ENCODE assay signal across 10 mouse cellular contexts in genomic region chr1:87848237-87848996, GRCm38 (mm10). TPM values are rescaled to one million over a fixed set of nuclear protein-coding genes. Genes with fewer than 3 reads are reported as not detected.
DNase-seq lines count a peak whose midpoint lies in the region; ATAC-seq and TF ChIP-seq lines count a peak whose summit lies in the region.
"Had no signal": no experiment of that assay in that cellular context is flagged by ENCODE, and none has a peak within 500 bp of the region (broad histone marks: within the 10 kb centered on the region; RNA-seq: fewer than 3 reads in every experiment).

No protein-coding gene starts in this region.

- peaks cover 4% of the 10 kb centered on the region; the same call in 1 of the 2 replicates for H3K4me1 ChIP-seq in lung, embryonic 14.5 days (ENCODE audit: insufficient read depth)
- no peaks in the 10 kb centered on the region; the same call in 1 of the 2 replicates for H3K4me1 ChIP-seq in stomach, postnatal 0 days (replicated peaks; ENCODE audit: control insufficient read depth, insufficient read depth)

- no peak for ATAC-seq in lung, embryonic 14.5 days (ENCODE audit: insufficient read depth)
- ATAC-seq in stomach, postnatal 0 days (ENCODE audit: low FRiP score, low TSS enrichment) = no peak
- ATAC-seq: hindbrain, embryonic 16.5 days had no signal

- no peak overlapping the region for H3K9ac ChIP-seq in lung, embryonic 14.5 days
- no peak overlapping the region for H3K9ac ChIP-seq in stomach, postnatal 0 days (ENCODE audit: low read length)
- H3K9ac ChIP-seq: liver, embryonic 13.5 days; neural tube, embryonic 12.5 days had no signal

- no peak for TF ChIP-seq EP300 in stomach, postnatal 0 days (optimal IDR thresholded peaks at IDR 0.05)

- TF ChIP-seq CTCF in lung, embryonic 14.5 days (IDR thresholded peaks at IDR 0.05; ENCODE audit: low read depth) = no peak
- TF ChIP-seq CTCF in stomach, postnatal 0 days (IDR thresholded peaks at IDR 0.05; ENCODE audit: low read depth) = peak; percentile 31

- no peak overlapping the region for H3K4me3 ChIP-seq in lung, embryonic 14.5 days (ENCODE audit: low read depth, low read length)
- H3K4me3 ChIP-seq in stomach, postnatal 0 days (ENCODE audit: low read depth, low read length) = no peak overlapping the region
- H3K4me3 ChIP-seq: liver, embryonic 13.5 days; neural tube, embryonic 12.5 days had no signal

- no peaks in the 10 kb centered on the region for H3K36me3 ChIP-seq in lung, embryonic 14.5 days (ENCODE audit: insufficient read depth)
- no peaks in the 10 kb centered on the region for H3K36me3 ChIP-seq in stomach, postnatal 0 days (ENCODE audit: control insufficient read depth, insufficient read depth, low read length)
- H3K36me3 ChIP-seq: liver, embryonic 13.5 days; neural tube, embryonic 12.5 days had no signal

- no peaks in the 10 kb centered on the region for H3K27me3 ChIP-seq in lung, embryonic 14.5 days (ENCODE audit: insufficient read depth, low read length)
- H3K27me3 ChIP-seq in stomach, postnatal 0 days (ENCODE audit: control insufficient read depth, insufficient read depth, low read length) = no peaks in the 10 kb centered on the region
- H3K27me3 ChIP-seq: liver, embryonic 13.5 days; neural tube, embryonic 12.5 days had no signal

- no peak overlapping the region for H3K27ac ChIP-seq in lung, embryonic 14.5 days (ENCODE audit: low read depth)
- no peak overlapping the region; the same call in 1 of the 2 replicates for H3K27ac ChIP-seq in stomach, postnatal 0 days (replicated peaks)
- H3K27ac ChIP-seq: liver, embryonic 13.5 days; neural tube, embryonic 12.5 days had no signal

- peak; percentile 13 for DNase-seq in lung, embryonic 14.5 days
- no peak for DNase-seq in lung, postnatal 14 days
- DNase-seq in adrenal gland, adult 8-10 months = peak; percentile 28
- DNase-seq in frontal cortex, postnatal 10 days (ENCODE audit: low spot score in 2 of 2) = peak; percentile 35 to 46
- peak; percentile 29 for DNase-seq in stomach, postnatal 0 days (ENCODE audit: low spot score)
- no peak for DNase-seq in cerebellum, adult 11 months
- DNase-seq in ovary, postnatal 36 days (ENCODE audit: low spot score) = no peak
- DNase-seq: liver, embryonic 13.5 days had no signal

- no peak overlapping the region for H3K4me2 ChIP-seq in lung, embryonic 14.5 days
- H3K4me2 ChIP-seq in stomach, postnatal 0 days (replicated peaks; ENCODE audit: low read depth) = 0 out of 2 replicates have a peak overlapping the region, but pooled peaks have one; percentile 3
- H3K4me2 ChIP-seq: liver, embryonic 13.5 days; neural tube, embryonic 12.5 days had no signal

- 38% methylated on average over 11 of the region's 11 CpGs for WGBS in lung, embryonic 14.5 days
- WGBS in stomach, postnatal 0 days = 23% methylated on average over 11 of the region's 11 CpGs

- H3K9me3 ChIP-seq in lung, embryonic 14.5 days (ENCODE audit: low read depth, low read length) = no peaks in the 10 kb centered on the region
- no peaks in the 10 kb centered on the region for H3K9me3 ChIP-seq in stomach, postnatal 0 days (ENCODE audit: control insufficient read depth, low read length)
- H3K9me3 ChIP-seq: liver, embryonic 13.5 days; neural tube, embryonic 12.5 days had no signal

RNA-seq across cellular contexts. Expression of gene Dgkd, which starts 4.7 kb away (rescaled TPM):
- polyA plus RNA-seq in lung, embryonic 14.5 days (2014; fragmentation: Nextera tagmentation; extraction: Ambion mirVana) = 32.8 and 36.1 TPM in 2 replicates
- 10 to 100 TPM; 38.9 to 56.4 (median 54.5) TPM for total RNA-seq in adrenal gland, adult 8-10 months (2022)
- 8.7 and 9.5 TPM in 2 replicates for polyA plus RNA-seq in stomach, postnatal 0 days (2015; fragmentation: Nextera tagmentation; extraction: Ambion mirVana)

RNA-seq across cellular contexts. Expression of gene Sag, which starts 44.9 kb away (rescaled TPM):
- polyA plus RNA-seq in lung, embryonic 14.5 days (2014; fragmentation: Nextera tagmentation; extraction: Ambion mirVana) = 1.9 and 2.0 TPM in 2 replicates
- total RNA-seq in adrenal gland, adult 8-10 months (2022) = 1 to 10 TPM; 2.6 to 4.7 (median 2.9) TPM
- 0.53 and 0.57 TPM in 2 replicates for polyA plus RNA-seq in stomach, postnatal 0 days (2015; fragmentation: Nextera tagmentation; extraction: Ambion mirVana)

Comparison
In these comparisons a context has a peak if more than half of its experiments do, and no peak if none do; other contexts are left out.
1. DNase-seq: peak in lung, embryonic 14.5 days (single experiment), adrenal gland, adult 8-10 months (single experiment), frontal cortex, postnatal 10 days (2 of 2) and stomach, postnatal 0 days (single experiment); none in lung, postnatal 14 days (single experiment), cerebellum, adult 11 months (single experiment) and ovary, postnatal 36 days (single experiment).